Mouse (Mus musculus) ES-E14 (cell line): ENCODE measurements around the gene Drc7.

Experiments used
- CHD2 ChIP-seq: IDR thresholded peaks from 2 replicates; pipeline ENCODE4 v1.6.1; 2014; ENCODE audit warnings: mild to moderate bottlenecking, low read depth, low read length, inconsistent platforms
- HCFC1 ChIP-seq: IDR thresholded peaks from 2 replicates; pipeline ENCODE4 v1.6.1; 2012; ENCODE audit warnings: low read length, inconsistent platforms, borderline replicate concordance; ENCODE audit not compliant: insufficient read depth
- MAFK ChIP-seq: IDR thresholded peaks from 2 replicates; pipeline ENCODE4 v1.6.1; 2014; ENCODE audit warnings: mild to moderate bottlenecking, low read depth, low read length, inconsistent platforms; ENCODE audit not compliant: insufficient read depth
- ZC3H11A ChIP-seq: IDR thresholded peaks from 2 replicates; pipeline ENCODE4 v1.6.1; 2012; ENCODE audit warnings: low read depth, mild to moderate bottlenecking, inconsistent platforms, low read length, borderline replicate concordance
- ZNF384 ChIP-seq: IDR thresholded peaks from 2 replicates; pipeline ENCODE4 v1.6.1; 2012; ENCODE audit warnings: low read depth, low read length, inconsistent platforms

DNA sequence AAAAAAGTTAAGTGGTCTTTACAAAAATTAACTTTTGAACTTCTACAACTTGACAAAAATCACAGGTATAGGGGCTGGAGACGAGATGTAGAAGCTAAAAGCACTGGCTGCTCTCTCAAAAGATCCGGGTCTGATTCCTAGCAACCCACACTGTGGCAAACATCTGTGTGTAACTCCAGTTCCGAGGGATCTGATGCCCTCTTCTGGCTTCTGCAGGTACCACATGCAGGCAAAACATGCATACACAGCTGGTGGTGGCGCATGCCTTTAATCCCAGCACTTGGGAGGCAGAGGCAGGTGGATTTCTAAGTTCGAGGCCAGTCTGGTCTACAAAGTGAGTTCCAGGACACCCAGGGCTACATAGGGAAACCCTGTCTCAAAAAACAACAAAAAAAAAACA is 68.6 kb downstream of the Drc7 start:
- no peak for TF ChIP-seq ZC3H11A
- TF ChIP-seq MAFK = no peak
- TF ChIP-seq CHD2 = no peak
- TF ChIP-seq HCFC1 = no peak
- TF ChIP-seq ZNF384 = no peak
